Mouse (Mus musculus): ENCODE measurements around the gene Icosl. TPM values are rescaled to one million over a fixed set of nuclear protein-coding genes. Genes with fewer than 3 reads are reported as not detected.

Gene Icosl
- polyA plus RNA-seq, 1 experiment from 2014 or later = 3.9 TPM

Other genes with a start within 250 kb of the Icosl start
- not detected in 2 replicates for gene Krtap10-4, start 242.2 kb upstream of the Icosl start, polyA plus RNA-seq (2014; fragmentation: Nextera tagmentation; extraction: Ambion mirVana)
- not detected in 2 replicates for gene Krtap10-10, start 233.4 kb upstream of the Icosl start, polyA plus RNA-seq (2014; fragmentation: Nextera tagmentation; extraction: Ambion mirVana)
- gene Gm36176, start 222.5 kb upstream of the Icosl start, polyA plus RNA-seq (2014; fragmentation: Nextera tagmentation; extraction: Ambion mirVana) = not detected in 2 replicates
- not detected in 2 replicates for gene Gm10318, start 216.4 kb upstream of the Icosl start, polyA plus RNA-seq (2014; fragmentation: Nextera tagmentation; extraction: Ambion mirVana)
- gene Gm3285, start 207.3 kb upstream of the Icosl start, polyA plus RNA-seq (2014; fragmentation: Nextera tagmentation; extraction: Ambion mirVana) = not detected in 2 replicates
- gene Lrrc3, start 166.8 kb upstream of the Icosl start, polyA plus RNA-seq (2014; fragmentation: Nextera tagmentation; extraction: Ambion mirVana) = 3.9 and 4.2 TPM in 2 replicates
- 0.42 and 1.2 TPM in 2 replicates for gene Trpm2, start 98.7 kb upstream of the Icosl start, polyA plus RNA-seq (2014; fragmentation: Nextera tagmentation; extraction: Ambion mirVana)
- gene 1810043G02Rik, start 90.8 kb upstream of the Icosl start, polyA plus RNA-seq (2014; fragmentation: Nextera tagmentation; extraction: Ambion mirVana) = 23.5 and 24.7 TPM in 2 replicates
- gene Pfkl, start 59.2 kb upstream of the Icosl start, polyA plus RNA-seq (2014; fragmentation: Nextera tagmentation; extraction: Ambion mirVana) = 244 and 252 TPM in 2 replicates
- 0.34 TPM in 1 of 2 replicates, not detected in the other for gene Dnmt3l, start 27.4 kb upstream of the Icosl start, polyA plus RNA-seq (2014; fragmentation: Nextera tagmentation; extraction: Ambion mirVana)
- gene Aire, start 25.7 kb upstream of the Icosl start, polyA plus RNA-seq (2014; fragmentation: Nextera tagmentation; extraction: Ambion mirVana) = 0.15 and 0.31 TPM in 2 replicates
- 19.3 and 19.7 TPM in 2 replicates for gene D10Jhu81e, start 100.5 kb downstream of the Icosl start, polyA plus RNA-seq (2014; fragmentation: Nextera tagmentation; extraction: Ambion mirVana)
- gene Pwp2, start 115.8 kb downstream of the Icosl start, polyA plus RNA-seq (2014; fragmentation: Nextera tagmentation; extraction: Ambion mirVana) = 19.0 and 21.5 TPM in 2 replicates
- gene Trappc10, start 175.3 kb downstream of the Icosl start, polyA plus RNA-seq (2014; fragmentation: Nextera tagmentation; extraction: Ambion mirVana) = 12.6 and 17.6 TPM in 2 replicates